Mouse (Mus musculus): ENCODE measurements around the gene Fbxl18.
A peak's percentile ranks its signal among the peaks of the same experiment; 100 is the strongest.

Fbxl18 gene

GRCm38 (mm10) chr5:142821266-142821973 lies 73.8 kb downstream of the Fbxl18 start:
- DNase-seq = peak; percentile 50

GRCm38 (mm10) chr5:142820276-142821265 lies 74.7 kb downstream of the Fbxl18 start:
- DNase-seq = peak; percentile 34

- peak; percentile 34 for DNase-seq
Observed at GRCm38 (mm10) chr5:142819385-142820275, 75.6 kb downstream of the Fbxl18 start.

- DNase-seq = peak; percentile 35
Observed at GRCm38 (mm10) chr5:142818435-142819360, 76.5 kb downstream of the Fbxl18 start.

GRCm38 (mm10) chr5:142817524-142818434 lies 77.4 kb downstream of the Fbxl18 start, which contains the start of gene Tnrc18:
Gene Tnrc18, minus strand, starts transcription at chr5:142817662.
- DNase-seq = peak; percentile 75
